Mouse (Mus musculus) CD4-positive, CD25-positive, alpha-beta regulatory T cell, adult 9 weeks (primary cell): Measurements from ENCODE around the gene Timm8b. TPM values are rescaled to one million over a fixed set of nuclear protein-coding genes. Genes with fewer than 3 reads are reported as not detected.

Source experiments
- polyA plus RNA-seq: library from polyadenylated mRNA; unstranded; fragments of 100-300 nt; shearing (Covaris generic); gene quantifications from one replicate; pipeline ENCODE4 v1.2.1, GENCODE M21; 2017

The Timm8b gene
- polyA plus RNA-seq = 125 TPM

GRCm38 (mm10) chr9:50603189-50603997, at the start of gene Timm8b, which contains the start of gene Sdhd:
Gene Timm8b (plus strand): TSS chr9:50603910.
Gene Sdhd (minus strand): TSS chr9:50603812.

GRCm38 (mm10) chr9:50554241-50555093, 49.2 kb upstream of the Timm8b start, which contains the start of gene Il18:
Gene Il18 (plus strand): TSS chr9:50554827.

GRCm38 (mm10) chr9:50555094-50555446, 48.6 kb upstream of the Timm8b start, which contains the start of gene Bco2:
Gene Bco2 (minus strand): TSS chr9:50555181.

GRCm38 (mm10) chr9:50561145-50561917, 42.4 kb upstream of the Timm8b start, which contains the start of gene Tex12:
Gene Tex12 (minus strand): TSS chr9:50561325.

GRCm38 (mm10) chr9:50616766-50617603, 13.3 kb downstream of the Timm8b start, which contains the start of the genes Pih1d2 and Nkapd1:
Gene Pih1d2 (plus strand): TSS chr9:50617321.
Gene Nkapd1 (minus strand): TSS chr9:50617464.

Other genes starting within 250 kb of the Timm8b start
- gene Plet1, start 109.4 kb upstream of the Timm8b start, polyA plus RNA-seq = not detected
- 142 TPM for gene Pts, start 75.2 kb upstream of the Timm8b start, polyA plus RNA-seq
- gene Il18, start 49.1 kb upstream of the Timm8b start, polyA plus RNA-seq = 4.3 TPM
- 0.60 TPM for gene Bco2, start 48.7 kb upstream of the Timm8b start, polyA plus RNA-seq
- gene Tex12, start 42.6 kb upstream of the Timm8b start, polyA plus RNA-seq = not detected
- 193 TPM for gene Sdhd, start 98 bp upstream of the Timm8b start, polyA plus RNA-seq
- 0.76 TPM for gene Pih1d2, start 13.4 kb downstream of the Timm8b start, polyA plus RNA-seq
- gene Nkapd1, start 13.6 kb downstream of the Timm8b start, polyA plus RNA-seq = 19.7 TPM
- 26.1 TPM for gene Dlat, start 55.9 kb downstream of the Timm8b start, polyA plus RNA-seq
- gene Dixdc1, start 135.6 kb downstream of the Timm8b start, polyA plus RNA-seq = 0.14 TPM
- gene 2310030G06Rik, start 142.6 kb downstream of the Timm8b start, polyA plus RNA-seq = not detected
- 0.82 TPM for gene Cryab, start 147.4 kb downstream of the Timm8b start, polyA plus RNA-seq
- gene Hspb2, start 148.4 kb downstream of the Timm8b start, polyA plus RNA-seq = not detected
- 10.2 TPM for gene Fdxacb1, start 164.3 kb downstream of the Timm8b start, polyA plus RNA-seq
- gene Alg9, start 171.1 kb downstream of the Timm8b start, polyA plus RNA-seq = 7.7 TPM
- 18.6 TPM for gene 1110032A03Rik, start 171.6 kb downstream of the Timm8b start, polyA plus RNA-seq
- 105 TPM for gene Ppp2r1b, start 241.4 kb downstream of the Timm8b start, polyA plus RNA-seq